Mouse (Mus musculus) frontal cortex, postnatal 25 days (tissue): Measurements from ENCODE around the gene Tbx21.

Source experiments
- DNase-seq, 2 experiments: peaks; one replicate each; pipeline ENCODE4 v3.0.0; 2022; ENCODE audit warnings: low spot score in 2 of 2

Tbx21 gene

GRCm38 (mm10) chr11:97114671-97115601 lies at the start of gene Tbx21:
Gene Tbx21 (minus strand): TSS chr11:97115331.
- DNase-seq: no peak

DNA sequence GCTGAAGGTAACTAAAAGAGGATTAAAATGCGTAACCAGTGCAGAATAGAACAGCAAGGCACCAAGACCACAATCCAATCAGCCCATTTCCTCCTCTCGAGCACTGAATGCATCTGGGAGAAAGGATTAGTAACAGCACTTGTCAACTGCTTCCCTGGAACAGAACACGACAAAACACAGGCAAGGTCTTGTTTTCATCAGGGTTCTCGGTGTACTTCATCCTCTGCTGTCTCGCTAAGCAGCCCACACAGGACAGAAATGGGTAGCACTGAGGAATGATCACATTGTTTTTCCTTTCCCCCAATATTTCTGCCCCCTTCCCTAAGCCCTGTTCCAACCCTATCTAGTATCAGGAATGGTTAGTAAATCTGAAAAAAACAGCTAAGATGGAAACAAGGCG lies 45.2 kb upstream of the Tbx21 start:
- no peak for DNase-seq

DNA sequence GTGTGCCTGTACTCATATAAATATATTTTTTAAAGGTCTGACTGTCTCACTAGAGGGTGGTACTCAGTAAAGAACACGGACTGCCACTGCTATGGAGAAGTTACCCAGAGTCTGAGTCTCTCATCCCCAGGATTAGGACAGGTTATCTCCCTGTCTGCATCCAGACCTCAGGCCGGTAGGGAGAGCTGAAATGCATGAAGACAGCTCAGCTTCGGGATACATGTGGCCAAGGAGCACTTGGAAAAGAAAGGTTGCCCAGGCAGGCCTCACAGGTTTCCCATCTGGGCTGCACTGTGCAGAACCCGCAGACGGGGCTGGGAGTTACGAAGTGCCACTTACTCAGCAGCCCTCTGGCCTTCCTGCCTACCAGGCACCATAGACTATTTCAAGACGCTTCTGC lies 41.9 kb upstream of the Tbx21 start:
- DNase-seq: no peak

DNA sequence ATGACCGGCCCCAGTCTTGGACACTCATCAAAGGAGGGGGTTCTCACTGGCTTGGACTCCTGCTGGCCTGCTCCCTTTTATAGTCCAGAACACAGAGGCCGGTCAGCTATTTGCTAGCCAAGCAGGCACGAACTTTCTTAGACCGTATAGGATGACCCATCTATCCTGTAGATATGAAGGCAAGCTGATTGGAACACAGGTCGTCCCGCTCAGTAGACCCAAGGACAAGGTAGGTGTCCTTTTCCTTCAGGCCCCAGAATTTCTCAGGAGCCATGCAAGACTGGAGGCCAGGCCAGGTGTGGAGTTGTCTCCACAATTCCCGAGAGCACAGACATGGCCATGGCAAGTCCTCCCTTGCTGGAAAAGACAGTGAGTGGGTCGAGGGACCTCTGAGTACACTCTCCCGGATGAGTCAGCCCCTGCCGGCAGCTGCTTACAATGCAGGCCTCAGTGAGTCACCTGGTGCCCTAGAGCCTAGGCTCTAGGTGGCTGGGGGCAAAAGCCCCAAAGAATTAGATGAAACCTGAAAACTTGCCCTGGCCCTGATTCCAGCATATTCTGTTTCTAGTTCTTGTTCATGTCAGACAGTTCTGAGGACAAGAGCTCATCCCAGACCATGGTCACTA lies 37.6 kb upstream of the Tbx21 start:
- no peak for DNase-seq

DNA sequence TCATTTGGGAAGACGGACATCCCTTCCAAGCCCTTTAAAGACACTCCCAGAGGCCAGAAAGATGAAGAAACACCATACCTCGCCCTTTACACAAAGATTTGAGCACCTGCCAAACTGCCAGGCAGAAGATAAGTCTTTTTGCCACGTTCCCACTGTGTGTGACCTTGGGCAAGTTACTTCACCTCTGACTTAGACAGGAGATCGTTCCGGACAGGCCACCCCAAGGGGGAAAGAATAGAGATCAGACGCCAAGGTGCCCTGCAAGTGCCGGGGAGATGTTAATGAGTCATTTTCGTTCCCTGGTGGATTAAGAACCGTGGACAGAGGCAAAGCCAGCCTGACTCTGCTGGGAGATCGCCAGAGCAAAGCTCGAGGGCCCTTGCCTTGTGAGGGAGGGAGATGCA lies 36.9 kb upstream of the Tbx21 start:
- no peak for DNase-seq

GRCm38 (mm10) chr11:97151343-97151801 lies 36.2 kb upstream of the Tbx21 start, which contains the start of gene Tbkbp1:
Gene Tbkbp1 (minus strand): TSS chr11:97151495.
- no peak for DNase-seq

- peak; percentile 31 to 41 for DNase-seq
These were observed 35.5 kb upstream of the Tbx21 start for GRCm38 (mm10) chr11:97150411-97151330.

DNA sequence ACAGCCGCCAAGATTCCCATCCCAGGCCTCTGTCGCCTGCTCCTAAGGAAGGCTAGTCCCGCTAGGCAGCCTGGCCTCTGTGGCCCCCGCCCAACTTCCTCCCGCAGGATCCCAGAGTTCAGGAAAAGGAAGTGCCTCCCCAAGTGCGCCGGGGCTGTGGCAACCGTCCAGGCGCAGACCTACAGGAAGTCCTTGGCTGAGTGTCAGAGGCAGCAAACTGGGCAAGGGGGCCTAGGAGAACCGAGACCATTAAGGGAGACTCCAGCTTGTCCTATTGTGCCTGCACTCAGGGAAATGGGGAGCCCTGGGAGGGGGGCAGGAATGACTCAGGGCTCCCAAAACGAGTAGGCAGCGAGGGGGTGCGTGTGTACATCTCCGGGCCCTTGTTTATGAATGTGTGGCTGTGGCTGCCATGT lies 34.9 kb upstream of the Tbx21 start:
- peak; percentile 35 to 50 for DNase-seq

DNA sequence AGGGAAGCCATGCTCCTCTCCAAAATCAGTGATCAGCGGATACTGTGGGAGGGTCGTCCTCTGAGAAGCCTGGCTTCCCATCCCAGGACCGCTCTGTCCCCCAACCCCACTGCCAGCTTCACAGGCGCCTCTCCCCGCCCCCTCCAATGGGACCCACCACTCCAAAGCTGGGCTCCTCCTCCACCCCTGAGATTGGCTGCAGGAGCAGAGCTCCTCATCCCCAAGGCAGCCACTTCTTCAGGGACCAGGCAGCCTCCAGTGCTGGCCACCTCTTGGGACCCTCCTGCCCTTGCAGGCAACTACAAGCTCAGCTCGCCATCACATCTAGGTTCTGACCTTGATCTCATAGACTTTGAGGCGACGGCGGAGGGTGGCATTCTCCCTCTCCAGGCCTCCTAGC lies 33.9 kb upstream of the Tbx21 start:
- no peak for DNase-seq

DNA sequence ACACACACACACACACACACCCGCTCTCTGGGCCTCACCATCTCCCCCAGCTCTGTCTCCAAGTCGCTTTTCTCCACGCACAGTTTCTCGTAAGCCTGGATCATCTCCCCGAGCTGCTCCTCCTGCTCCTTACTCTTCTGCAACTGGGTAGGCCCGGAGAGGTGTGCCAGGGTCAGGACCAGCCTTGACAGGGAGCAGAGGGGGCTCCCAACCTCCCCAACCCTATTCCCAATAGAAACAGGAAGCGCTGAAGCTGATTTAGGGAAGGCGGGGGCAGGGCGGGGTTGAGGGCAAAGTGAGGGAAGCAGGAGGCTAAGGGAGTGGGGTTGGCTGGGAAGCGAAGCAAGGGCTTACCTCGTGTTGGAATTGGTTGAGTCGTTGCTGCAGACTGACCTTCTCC lies 33.5 kb upstream of the Tbx21 start:
- no peak for DNase-seq

DNA sequence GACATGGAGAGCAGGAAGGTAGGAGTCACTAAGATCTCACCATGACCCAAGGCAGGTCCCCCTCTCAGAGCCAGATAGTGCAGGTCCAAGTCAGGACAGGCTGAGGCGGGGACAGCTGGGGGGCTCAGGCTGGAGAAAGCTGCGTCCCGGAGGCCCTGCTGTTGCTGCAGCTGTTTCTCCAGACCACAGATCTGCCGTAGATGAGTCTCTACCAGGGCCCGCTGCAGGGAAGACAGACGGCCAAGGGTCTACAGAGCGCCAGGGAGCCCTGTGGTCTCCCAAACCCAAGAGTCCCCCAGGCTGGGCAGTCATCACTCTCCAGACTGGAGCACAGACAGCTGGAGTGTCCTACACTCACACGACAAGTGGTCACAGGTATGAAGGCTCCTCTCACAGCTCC lies 32.2 kb upstream of the Tbx21 start:
- DNase-seq: no peak

GRCm38 (mm10) chr11:97146724-97147123 lies 31.6 kb upstream of the Tbx21 start:
- peak; percentile 77 to 83 for DNase-seq

- no peak for DNase-seq
These were observed 30.8 kb upstream of the Tbx21 start for GRCm38 (mm10) chr11:97145951-97146350.

- DNase-seq: no peak
These were observed 30.2 kb upstream of the Tbx21 start for GRCm38 (mm10) chr11:97145320-97145719.

- no peak for DNase-seq
These were observed 28.2 kb upstream of the Tbx21 start for GRCm38 (mm10) chr11:97143196-97143900.

- no peak for DNase-seq
These were observed 27.1 kb upstream of the Tbx21 start for GRCm38 (mm10) chr11:97142159-97142608.

DNA sequence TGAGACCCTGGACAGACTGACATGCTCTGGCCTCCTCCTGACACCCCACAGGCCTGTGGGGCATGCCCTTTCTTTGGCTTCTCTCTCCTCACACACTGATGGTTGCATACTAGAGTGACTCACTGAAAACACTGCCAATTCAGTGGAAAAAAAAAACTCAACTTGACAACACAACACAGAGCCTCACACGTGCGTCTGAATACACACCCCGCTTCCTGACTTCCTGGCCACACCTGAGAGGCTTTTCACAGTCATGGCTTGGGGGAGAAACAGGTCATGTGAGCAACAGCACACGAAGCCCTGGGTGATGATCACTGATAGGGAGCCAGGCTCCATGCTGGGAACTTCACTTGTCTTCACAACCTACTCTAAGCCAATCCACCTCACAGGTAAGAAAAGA lies 25.7 kb upstream of the Tbx21 start:
- no peak for DNase-seq

DNA sequence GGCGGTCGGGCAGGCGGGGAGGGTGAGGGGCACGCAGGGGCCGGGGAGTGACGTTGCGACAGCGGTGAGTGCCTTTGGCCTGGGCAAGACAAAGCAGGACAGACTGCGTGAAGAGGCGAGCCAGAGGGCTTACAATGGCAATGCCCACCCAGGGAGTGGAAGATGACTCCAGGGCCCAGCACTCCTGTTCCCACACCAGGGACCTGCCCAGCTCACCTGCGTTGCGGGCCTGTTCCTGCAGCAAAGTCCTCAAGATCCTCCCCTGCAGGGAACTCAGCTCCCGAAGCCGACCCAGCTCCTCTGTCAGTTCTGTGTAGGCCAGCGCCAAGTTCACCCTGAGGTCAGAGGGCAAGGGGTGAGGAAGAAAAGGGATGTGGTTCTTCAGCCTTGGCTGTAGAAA lies 24.1 kb upstream of the Tbx21 start:
- no peak for DNase-seq

DNA sequence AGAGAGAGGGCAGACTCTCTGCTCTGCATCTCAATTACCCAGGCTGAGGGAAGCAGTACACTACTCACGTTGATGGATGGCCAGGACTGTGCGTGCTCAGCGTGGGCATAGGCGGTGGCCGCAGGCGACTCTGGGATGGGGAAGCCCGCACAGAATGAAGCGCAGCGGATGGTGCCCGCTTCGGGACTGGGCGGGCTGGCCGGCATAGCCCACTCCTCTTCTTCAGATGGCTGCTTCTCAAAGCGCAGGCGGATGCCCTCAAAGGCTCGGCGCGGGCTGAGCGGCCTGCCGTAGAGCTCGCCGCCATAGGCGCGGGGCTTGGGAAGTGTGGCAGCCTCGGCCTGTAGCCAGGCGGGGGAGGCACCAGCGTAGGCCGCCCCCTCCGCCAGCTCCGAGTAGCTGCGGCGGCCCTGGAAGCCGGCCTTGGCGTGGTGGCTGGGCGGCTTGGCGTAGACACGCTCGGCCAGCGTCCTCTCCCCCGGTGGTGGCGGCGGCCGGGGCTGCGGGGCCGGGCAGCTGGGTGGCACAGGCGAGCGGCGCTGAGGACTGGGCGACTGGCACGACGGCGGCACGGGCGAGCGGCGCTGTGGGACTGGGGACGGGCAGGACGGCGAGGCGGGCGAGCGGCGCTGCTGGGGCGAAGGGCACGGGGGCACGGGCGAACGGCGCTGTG lies 23.6 kb upstream of the Tbx21 start:
- no peak for DNase-seq

GRCm38 (mm10) chr11:97133270-97133669 lies 18.1 kb upstream of the Tbx21 start:
- no peak for DNase-seq

DNA sequence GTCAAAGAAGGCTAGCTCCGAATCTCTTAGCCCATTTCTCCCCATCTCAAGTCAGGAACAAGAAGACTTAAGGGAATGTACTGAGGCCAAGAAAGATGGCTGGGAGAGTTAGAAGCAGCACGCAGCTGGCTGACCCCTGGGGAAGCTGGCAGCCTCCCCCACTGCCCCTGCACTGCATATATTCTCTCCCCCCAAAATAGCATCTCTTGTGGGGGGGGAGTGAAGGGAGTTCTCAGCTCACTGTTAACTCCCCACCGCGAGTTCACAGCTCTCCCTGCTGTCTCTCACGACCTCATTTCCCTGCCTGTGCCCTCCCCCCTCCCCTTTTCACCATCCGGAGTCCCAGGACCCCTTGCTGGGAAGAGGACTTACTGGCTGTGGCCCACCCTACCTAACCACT lies 17.1 kb upstream of the Tbx21 start:
- no peak for DNase-seq
